12 mouse cellular contexts compared by ENCODE assay signal in the genomic region with DNA sequence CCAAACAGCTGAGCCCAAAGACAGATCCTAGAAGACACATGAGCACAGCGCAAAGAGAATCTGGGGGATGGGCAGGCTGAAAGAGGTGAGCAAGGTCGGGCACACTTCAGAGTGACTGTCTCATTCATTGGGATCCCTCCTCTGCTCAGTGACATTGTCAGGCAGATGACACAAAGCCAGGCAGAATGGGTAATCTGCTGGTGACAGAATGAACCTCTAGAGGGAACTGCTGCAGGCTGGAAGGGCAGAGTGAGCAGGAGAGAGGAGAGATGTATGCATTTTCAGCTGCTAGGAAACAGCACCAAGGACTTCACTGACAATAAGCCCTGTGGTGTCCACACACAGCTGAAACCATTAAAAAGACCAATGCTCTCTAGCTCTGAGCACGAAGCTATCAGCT.
A peak's percentile ranks its signal among the peaks of the same experiment; 100 is the strongest.
DNase-seq lines count a peak whose midpoint lies in the region; ATAC-seq lines count a peak whose summit lies in the region.
"Had no signal": no experiment of that assay in that cellular context is flagged by ENCODE, and none has a peak within 500 bp of the region (broad histone marks: within the 10 kb centered on the region; RNA-seq: fewer than 3 reads in every experiment).

No protein-coding gene starts in this region.

- H3K36me3 ChIP-seq in neural tube, embryonic 11.5 days (ENCODE audit: control insufficient read depth, insufficient read depth, low read length), result no peaks in the 10 kb centered on the region
- no peaks in the 10 kb centered on the region for H3K36me3 ChIP-seq in hindbrain, embryonic 16.5 days (ENCODE audit: control insufficient read depth, insufficient read depth, low read length)
- H3K36me3 ChIP-seq: liver, embryonic 12.5 days had no signal

- no peak overlapping the region for H3K4me3 ChIP-seq in neural tube, embryonic 11.5 days (ENCODE audit: low read depth, low read length)
- H3K4me3 ChIP-seq in hindbrain, embryonic 16.5 days (ENCODE audit: low read length), result no peak overlapping the region
- H3K4me3 ChIP-seq: liver, embryonic 12.5 days had no signal

- no peaks in the 10 kb centered on the region for H3K9me3 ChIP-seq in neural tube, embryonic 11.5 days (ENCODE audit: control insufficient read depth, low read length)
- no peaks in the 10 kb centered on the region for H3K9me3 ChIP-seq in hindbrain, embryonic 16.5 days (ENCODE audit: control insufficient read depth, low read length)
- H3K9me3 ChIP-seq: liver, embryonic 12.5 days had no signal

- no peaks in the 10 kb centered on the region for H3K27me3 ChIP-seq in neural tube, embryonic 11.5 days (ENCODE audit: control insufficient read depth, insufficient read depth, low read length)
- H3K27me3 ChIP-seq in hindbrain, embryonic 16.5 days (replicated peaks; ENCODE audit: control insufficient read depth, insufficient read depth, low read length), result no peaks in the 10 kb centered on the region
- H3K27me3 ChIP-seq: liver, embryonic 12.5 days had no signal

- peaks cover 28% of the 10 kb centered on the region for H3K4me1 ChIP-seq in neural tube, embryonic 11.5 days (ENCODE audit: control insufficient read depth, insufficient read depth, low read length)
- H3K4me1 ChIP-seq in hindbrain, embryonic 16.5 days (ENCODE audit: control insufficient read depth, insufficient read depth, low read depth, low read length), result peaks cover 23% of the 10 kb centered on the region
- H3K4me1 ChIP-seq: liver, embryonic 12.5 days had no signal

- H3K4me2 ChIP-seq in neural tube, embryonic 11.5 days (ENCODE audit: low read depth), result no peak overlapping the region
- no peak overlapping the region for H3K4me2 ChIP-seq in hindbrain, embryonic 16.5 days (ENCODE audit: low read length)
- H3K4me2 ChIP-seq: liver, embryonic 12.5 days had no signal

- DNase-seq in frontal cortex, postnatal 14 days (ENCODE audit: low spot score in 2 of 2), result no peak
- peak; percentile 31 for DNase-seq in neural tube, embryonic 11.5 days (ENCODE audit: low spot score)
- no peak for DNase-seq in neural tube, embryonic 10.5 days (ENCODE audit: extremely low spot score, low spot score)
- DNase-seq in right cerebral cortex, postnatal 4 days, result no peak
- no peak for DNase-seq in gastrocnemius, postnatal 25 days
- no peak for DNase-seq in urinary bladder, postnatal 36 days (ENCODE audit: low spot score in 2 of 2)
- DNase-seq: cerebellum, adult 2 months; thymus, adult 2 months had no signal

- WGBS in neural tube, embryonic 11.5 days, result 54% methylated on average over 3 of the region's 3 CpGs
- 24% methylated on average over 3 of the region's 3 CpGs for WGBS in hindbrain, embryonic 16.5 days

- H3K9ac ChIP-seq in neural tube, embryonic 11.5 days (ENCODE audit: low read length), result no peak overlapping the region
- H3K9ac ChIP-seq in hindbrain, embryonic 16.5 days (ENCODE audit: low read depth, low read length), result no peak overlapping the region
- H3K9ac ChIP-seq: liver, embryonic 12.5 days had no signal

- peak; percentile 63; the same call in 1 of the 2 replicates for ATAC-seq in frontal cortex, adult (ENCODE audit: low TSS enrichment)
- no peak for ATAC-seq in neural tube, embryonic 11.5 days (ENCODE audit: insufficient read depth, low FRiP score, low TSS enrichment)
- peak; percentile 21 for ATAC-seq in hindbrain, embryonic 16.5 days
- ATAC-seq: CD4-positive, CD25-positive, alpha-beta regulatory T cell, adult 4 months; liver, embryonic 12.5 days had no signal

- H3K27ac ChIP-seq in neural tube, embryonic 11.5 days (ENCODE audit: low read depth, low read length), result no peak overlapping the region
- peak overlapping the region; percentile 21; the same call in 1 of the 2 replicates for H3K27ac ChIP-seq in hindbrain, embryonic 16.5 days (ENCODE audit: low read depth, low read length)
- H3K27ac ChIP-seq: liver, embryonic 12.5 days had no signal
